Mouse (Mus musculus): Measurements from ENCODE around the gene Gm45234.
"Not testable (repeated sequence)": the region's sequence is repeated elsewhere in the genome, so short reads cannot be mapped to it uniquely, and the experiment has no call there.

The Gm45234 gene

DNA sequence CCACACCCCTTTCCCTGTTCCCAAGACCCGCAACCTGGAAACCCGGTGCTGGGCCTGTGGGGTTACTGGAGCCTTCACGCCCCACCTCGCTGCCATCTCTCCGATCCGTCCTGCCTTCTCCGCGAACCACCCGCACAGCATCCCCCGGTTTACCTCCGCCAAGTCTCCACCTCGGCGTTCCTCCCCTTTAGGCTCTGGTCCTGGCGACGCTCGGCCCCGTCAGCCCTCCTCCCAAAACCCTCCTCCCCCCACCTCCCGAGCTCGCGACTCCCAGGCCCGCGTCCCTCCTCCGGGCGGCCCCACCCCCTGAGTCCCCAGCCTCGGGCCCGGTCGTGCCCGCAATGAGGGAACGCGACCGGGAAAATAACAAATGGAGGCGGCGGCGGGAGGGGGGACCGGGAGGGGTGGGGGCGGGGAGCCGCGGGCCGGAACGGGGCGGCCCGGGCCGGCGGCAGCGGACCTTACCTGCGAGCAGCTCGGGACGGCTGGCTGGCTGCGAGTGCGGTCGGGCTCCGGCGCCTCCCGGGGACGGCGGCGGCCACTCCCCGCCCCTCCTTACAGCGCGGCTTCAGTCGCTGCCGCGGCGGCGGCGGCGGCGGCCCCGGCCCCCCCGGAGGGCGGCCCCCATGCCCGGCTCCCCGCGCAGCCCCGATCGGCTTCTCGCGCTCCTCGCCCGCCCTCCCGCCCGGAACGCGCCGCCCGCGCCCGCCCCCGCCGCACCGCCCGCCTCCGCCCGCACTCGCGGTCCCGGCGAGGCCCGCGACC is at the start of gene Gm45234, which contains the start of gene Atn1:
Gm45234 (minus strand) TSS at position 191 of the 765 bp plus-strand sequence.
Atn1 (minus strand) TSS at position 694 of the 765 bp plus-strand sequence.
- DNase-seq (ENCODE audit: low spot score), result peak; percentile 72

DNA sequence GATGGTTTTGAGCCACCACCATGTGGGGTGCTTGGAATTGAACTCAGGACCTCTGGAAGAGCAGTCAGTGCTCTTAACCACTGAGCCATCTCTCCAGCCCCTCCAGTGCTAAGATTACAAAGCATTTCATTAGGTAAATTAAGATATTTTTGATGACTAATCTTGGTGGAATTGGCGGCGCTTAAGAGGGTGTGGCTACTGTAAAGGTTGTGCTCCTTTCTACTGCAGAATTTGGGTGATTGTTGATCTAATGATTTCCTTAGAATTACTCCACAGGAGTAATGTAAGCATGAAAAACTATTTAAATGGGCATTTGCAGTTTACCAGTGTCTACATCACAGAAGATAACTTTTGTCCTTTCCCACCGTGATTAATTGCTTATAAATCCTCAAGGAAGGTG is 48.5 kb upstream of the Gm45234 start:
- DNase-seq (ENCODE audit: low spot score), result no peak

DNA sequence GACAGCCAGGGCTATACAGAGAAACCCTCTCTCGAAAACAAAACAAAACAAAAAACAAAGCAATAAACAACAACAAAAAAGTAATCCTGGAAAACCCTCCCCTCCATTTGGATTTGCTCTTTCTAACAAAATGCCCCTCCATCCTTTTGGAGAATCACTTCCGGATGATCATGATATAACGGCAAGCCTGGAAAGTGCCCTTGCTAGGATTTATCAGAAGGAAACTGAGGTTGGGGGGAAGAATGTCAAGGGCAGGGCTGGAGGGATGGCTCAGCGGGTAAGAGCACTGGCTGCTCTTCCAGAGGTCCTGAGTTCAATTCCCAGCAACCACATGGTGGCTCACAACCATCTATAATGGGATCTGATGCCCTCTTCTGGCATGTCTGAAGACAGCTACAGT is 47.9 kb upstream of the Gm45234 start:
- not testable (repeated sequence) for DNase-seq (ENCODE audit: low spot score)

DNA sequence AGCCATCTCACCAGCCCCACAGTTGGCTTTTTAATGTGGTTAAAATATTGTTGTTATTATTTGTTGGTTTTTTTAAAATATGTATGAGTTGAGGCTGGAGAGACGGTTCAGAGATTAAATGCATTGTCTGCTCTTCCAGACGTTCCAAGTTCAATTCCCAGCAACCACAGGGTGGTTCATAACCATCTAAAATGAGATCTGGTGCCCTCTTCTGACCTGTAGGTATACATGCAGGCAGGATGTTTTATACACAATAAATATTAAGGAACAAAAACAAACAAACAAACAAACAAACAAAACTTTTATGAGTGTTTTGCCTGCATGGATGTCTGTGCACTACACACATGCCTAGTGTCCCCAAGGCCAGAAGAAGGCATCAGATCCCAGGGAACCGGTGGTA is 47.2 kb upstream of the Gm45234 start:
- no peak for DNase-seq (ENCODE audit: low spot score)

DNA sequence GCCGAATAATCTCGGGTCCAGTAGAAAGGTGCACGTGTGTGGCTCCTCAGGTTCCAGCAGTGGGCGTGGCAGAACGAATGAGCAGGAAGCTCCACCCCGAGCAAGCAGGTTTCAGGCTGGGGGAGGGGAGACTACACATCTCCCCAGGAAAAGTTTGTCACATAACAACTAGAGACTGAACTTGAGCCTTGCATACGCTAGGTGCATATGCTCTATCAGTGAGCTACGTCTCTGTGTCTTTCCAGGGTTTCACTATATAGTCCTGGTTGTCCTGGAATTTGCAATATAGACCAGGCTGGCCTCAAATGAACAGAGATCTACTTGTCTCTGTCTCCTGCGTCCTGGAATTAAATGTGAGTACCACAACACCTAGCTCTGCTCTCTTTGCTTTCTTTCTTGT is 46.6 kb upstream of the Gm45234 start:
- not testable (repeated sequence) for DNase-seq (ENCODE audit: low spot score)

DNA sequence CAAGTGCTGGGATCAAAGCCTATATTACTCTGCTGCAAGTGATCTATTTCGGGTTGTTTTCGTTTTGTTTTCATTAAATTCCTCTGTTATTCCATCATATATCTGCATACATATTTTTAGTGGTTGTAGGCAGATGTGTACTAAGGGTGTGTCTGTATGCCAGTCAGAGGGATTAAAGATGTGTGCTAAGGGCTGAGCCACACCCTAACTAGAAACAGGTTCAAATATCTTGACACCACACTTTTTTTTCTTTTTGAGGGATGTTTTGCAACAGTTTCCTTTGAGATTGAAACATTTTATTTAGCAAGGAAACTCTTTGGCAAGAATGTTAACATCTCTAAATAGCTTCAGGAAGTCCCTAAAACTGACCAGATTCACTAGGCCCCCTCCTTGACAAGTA is 40.4 kb upstream of the Gm45234 start:
- DNase-seq (ENCODE audit: low spot score), result no peak

DNA sequence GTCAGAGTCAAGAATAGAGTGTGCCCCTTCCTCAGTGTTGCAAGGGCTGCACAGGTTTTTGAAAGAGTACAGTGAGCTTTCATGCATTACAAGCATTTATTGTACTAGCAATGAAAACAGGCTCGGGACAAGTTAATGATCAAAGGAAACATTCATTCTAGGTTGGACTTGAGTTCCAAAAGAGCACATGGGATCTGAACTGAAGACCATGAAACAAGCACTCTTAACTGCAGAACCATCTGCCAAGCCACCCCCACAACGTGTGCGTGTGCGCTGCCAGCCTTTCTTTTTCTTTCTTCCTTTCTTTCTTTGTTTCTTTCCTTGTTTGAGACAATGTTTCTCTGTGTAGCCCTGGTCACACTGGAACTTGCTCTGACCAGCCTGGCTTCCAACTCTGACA is 40.0 kb upstream of the Gm45234 start:
- no peak for DNase-seq (ENCODE audit: low spot score)

DNA sequence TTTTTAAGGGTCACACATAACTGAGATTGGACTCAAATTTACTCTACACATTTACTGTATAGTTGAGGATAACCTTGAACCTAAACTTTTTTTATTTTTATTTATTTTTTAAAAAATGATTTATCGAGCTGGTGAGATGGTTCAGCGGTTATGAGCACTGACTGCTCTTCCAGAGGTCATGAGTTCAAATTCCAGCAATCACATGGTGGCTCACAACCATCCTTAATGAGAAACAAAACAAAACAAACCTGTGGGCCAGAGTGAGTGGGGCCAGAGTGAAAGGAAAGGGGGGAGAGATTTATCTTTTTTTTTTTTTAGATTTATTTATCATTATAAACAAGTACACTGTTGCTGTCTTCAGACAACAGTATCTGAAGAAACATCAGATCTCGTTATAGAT is 36.1 kb upstream of the Gm45234 start:
- DNase-seq (ENCODE audit: low spot score), result no peak

DNA sequence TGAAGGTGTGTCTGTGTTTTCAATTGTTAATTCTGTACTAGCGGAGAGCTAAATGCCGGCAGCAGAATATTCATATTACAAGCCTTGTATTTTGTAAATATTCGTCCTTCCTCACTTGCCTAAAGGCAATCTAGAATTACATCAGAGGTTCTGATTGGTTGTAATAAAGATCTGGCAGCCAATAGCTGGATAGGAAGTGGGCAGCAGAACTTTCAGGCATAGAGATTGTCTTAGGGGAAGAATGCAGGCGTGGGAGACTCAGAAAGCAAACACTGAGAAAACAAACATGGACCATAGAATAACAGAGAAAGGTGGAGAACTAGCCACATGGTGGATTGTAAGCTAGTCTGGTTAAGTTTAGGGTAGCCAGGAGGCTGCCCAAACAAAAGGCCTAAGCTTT is 34.3 kb upstream of the Gm45234 start:
- no peak for DNase-seq (ENCODE audit: low spot score)

DNA sequence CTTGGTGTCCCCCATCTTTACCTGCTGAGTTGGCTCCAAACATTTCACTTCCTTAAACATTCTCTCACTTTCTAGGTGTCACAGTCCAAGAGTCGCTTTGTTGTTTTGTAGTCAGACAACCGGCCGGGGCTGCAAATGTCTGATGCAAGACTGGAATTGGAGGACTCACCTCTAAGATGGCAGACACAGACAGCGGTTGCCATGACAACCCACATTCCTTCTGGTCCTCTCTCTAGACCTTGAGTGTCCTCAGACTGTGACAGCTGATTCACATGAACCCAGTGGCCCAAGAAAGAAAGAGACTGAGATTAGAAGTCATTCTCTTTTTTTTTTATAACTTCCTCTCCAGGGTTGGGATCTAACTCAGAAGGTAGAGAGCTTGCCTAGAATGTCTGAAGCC is 33.7 kb upstream of the Gm45234 start:
- no peak for DNase-seq (ENCODE audit: low spot score)

DNA sequence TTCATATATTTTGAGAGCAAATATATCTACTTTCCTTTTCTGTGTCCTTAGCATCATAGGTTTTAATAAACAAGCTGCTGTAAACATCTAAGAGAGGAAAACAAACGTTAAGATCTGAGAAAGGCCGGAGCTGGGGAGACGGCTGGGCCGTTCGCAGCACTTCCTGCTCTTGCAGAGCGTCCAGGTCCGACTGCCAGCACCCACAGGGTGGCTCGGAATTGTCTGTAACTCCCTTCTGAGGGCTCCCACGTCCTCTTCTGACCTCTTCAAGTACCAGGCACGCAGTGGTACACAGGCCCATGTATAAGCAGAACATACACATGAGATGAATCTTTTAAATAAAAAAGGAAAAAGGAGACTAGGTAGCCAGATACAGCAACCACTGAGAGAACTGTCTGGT is 31.9 kb upstream of the Gm45234 start:
- no peak for DNase-seq (ENCODE audit: low spot score)

DNA sequence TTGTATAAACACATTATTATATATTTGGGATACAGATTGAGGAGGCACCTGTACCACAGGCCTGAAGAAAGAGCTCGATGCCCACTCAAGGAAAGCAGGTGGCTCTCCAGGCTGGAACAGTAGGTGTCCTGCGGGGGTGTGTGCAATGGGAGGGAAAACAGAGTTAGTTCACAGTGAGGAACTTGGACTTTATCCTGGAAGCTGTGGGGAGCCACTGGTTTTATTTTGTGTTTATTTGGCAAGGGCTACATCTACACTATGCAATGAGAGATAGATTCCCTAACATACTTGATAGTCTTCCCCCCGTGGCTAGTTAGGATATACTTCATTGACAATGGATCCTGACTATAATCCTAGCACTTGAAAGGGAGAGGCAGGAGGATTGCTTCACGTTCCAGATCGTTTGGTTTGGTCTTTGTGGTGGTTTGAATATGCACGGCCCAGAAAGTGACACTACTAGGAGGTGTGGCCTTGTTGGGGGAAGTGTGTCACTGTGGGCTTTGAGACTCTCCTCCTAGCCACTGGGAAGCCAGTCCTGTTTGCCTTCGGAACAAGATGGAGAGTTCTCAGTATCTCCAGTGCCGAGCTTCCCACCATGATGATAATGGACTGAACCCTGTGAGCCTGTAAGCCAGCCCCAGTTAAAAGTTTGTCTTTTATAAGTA is 31.1 kb upstream of the Gm45234 start:
- DNase-seq (ENCODE audit: low spot score), result no peak

DNA sequence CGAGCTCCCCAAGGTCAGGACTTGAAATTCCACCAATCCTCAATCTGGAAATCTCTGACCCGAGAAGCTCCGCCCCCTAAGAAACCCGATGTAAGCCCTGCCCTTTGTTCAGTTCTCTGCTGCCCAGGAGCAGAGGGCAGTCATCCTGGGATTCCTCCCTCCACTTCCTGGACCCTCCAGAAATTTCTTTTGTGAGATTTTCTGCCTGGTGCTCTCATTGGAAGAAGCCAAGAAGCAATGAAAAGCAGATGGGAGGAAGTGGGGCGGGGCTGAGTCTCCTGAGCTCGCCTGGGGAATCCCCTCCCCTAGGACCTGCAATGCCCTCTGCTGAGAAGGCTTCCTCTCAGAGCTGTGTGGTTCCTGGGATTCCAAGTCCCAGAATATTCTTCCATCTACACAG is 26.6 kb upstream of the Gm45234 start:
- no peak for DNase-seq (ENCODE audit: low spot score)

DNA sequence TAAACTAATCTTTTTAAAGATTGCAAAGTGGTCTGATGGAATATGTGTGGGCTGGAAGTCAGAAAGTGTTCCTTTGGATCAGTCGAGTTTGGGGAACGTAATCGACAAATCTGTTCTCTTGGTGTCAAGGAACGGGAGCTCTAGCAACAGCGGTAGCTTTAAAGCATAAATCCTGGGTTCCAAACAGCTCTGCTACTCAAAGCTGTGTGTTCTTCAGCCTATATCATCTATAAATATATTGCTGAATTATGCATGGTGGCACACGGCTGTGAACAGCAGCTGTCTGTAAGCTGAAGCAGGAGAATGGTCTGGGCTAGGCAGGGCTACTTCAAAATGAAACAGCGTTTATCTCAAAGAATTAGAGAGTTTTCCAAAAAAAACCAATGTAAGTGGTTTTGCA is 25.1 kb upstream of the Gm45234 start:
- DNase-seq (ENCODE audit: low spot score), result no peak

DNA sequence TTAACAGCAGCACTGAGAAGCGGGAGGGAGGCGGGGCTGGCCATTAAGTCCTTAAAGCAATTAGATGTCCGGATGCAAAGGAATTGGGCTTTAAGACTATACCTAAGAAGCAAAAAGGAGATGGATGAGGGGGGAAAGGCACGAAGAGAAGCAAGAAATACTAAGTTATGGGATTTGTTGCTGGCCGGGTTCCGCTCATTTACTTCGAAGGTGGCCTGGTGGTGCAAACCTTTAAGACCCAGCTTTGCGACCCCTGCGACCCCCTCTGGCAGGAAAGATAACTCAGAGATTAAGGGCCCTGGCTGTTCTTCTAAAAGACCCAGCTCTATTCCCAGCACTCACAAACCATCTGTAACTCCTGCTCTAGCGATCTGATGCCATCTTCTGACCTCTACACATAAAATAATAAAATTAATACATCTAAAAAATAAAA is 24.2 kb upstream of the Gm45234 start:
- DNase-seq (ENCODE audit: low spot score), result no peak

DNA sequence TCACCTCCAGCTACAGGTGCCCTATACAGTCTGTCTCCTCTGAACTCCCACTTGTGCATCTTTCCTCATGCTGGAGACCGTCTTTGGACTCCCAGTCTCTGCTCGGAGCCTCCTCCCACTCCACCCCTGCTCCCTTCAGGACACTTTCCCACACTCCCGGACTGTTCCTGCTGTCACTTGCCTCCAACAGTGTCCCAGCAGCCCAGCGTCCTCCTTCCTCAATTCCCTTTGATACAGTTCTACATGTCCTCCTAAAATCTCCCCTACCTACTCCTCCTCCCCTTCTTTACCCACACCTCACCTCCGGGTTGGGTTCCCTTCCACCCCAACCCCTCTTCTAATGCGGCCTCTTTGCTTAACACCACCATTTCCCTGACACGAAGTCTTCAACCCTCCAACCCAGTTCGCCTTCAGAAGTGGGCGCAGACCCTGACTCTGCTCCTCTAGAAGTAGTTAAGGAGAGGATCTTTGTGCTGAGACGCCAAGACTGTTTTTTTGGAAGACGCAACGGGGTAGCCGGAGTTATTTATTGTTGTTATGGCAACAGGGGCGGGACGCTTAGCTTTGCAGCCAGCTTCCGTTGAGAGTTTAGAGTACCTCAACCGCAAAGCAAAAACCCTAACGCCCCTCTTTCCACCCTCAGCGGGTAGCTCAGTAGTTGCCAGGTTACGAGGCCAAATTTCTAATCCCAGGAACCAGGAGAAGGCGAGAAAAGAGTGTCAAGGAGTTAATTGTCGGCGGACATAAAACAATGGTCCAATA is 23.6 kb upstream of the Gm45234 start, which contains the start of gene Lrrc23:
Lrrc23 (minus strand) TSS at position 506 of the 762 bp plus-strand sequence.
- no peak for DNase-seq (ENCODE audit: low spot score)

DNA sequence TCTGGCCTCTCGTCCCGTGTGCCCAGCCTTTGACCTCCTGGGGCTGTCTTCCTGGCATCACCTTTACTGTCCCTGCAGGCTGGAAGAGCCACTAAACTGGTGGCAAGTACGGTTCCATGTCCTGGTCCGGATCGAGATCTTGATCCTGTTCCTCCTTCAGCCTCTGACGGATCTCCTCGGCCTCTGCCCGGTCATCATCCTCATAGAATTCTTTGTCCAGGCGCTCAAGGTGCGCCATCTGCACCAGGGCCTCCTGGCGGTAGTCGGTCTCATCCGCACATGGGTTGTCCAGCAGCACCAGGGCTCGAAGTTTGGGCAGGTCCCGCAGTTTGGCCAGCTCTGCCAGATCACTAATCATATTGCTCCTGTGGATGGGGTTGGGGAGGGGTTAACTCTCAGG is 14.7 kb upstream of the Gm45234 start:
- no peak for DNase-seq (ENCODE audit: low spot score)

DNA sequence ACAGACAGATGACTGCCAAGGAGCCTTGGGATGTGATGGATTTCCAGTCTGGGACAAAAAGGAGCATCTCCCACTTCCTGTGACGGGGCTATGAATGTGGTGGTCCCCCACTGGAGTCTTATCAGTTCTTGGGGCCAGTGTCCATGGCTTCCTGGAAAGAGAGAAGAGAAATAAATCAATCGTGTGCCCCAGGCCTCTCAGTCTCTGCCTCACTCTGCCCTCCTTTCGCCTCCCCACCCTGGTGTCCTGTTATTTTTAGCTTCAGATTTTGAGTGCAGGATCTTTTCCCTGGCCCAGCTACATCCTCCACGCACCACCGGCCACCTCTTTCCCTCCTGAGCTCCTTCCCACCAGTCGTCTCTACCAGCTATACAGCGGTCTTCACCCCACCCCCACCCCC is 14.2 kb upstream of the Gm45234 start:
- DNase-seq (ENCODE audit: low spot score), result no peak

DNA sequence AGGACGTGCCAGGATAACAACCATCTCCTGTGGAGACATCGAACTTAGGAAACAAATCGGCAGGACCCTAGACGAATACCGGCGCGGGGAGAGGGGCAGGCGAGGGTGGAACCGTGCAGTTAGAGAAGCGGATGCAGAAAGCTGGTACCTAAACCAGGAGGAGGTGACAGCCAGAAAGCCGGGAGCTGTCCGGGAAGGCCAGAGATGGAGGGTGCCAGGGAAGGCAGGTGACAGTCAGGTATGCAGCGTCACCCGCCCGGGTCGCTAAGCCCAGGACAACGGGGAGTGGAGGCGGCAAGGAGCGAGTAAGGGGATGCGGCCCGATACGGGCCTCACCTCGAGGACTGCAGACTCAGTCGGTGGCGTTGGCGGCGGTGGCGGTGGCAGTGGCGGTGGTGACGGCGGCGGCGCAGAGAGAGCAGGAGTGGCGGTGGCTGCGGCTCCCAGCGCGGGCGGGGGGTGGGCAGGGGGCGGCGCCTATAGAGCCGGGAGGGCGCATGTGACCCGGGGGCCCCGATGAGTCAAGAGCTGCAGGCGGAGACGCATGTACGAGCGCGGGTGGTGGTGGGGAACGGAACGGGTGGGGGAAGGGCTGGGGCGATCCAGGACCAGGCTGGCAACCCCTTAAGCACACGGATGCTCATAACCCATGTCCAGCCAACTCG is 13.4 kb upstream of the Gm45234 start, which contains the start of gene Eno2:
Eno2 (minus strand) TSS at position 573 of the 665 bp plus-strand sequence.
- no peak for DNase-seq (ENCODE audit: low spot score)

DNA sequence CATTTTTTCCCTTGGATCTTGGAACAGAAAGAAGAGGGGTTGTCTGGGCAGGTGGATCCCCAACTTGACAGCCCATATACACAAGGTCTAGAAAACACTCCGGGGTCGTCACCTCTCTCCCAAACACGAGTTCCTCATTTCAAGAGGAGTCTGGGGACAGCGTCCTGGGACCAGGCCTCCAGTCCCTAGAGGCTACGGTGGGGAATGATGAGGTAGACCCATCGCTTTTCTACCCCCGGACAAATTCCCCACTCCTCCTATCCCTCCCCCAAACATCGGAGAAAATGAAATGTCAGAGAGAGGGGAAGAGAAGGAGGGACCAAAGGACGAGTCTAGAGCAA is 12.9 kb upstream of the Gm45234 start:
- no peak for DNase-seq (ENCODE audit: low spot score)

DNA sequence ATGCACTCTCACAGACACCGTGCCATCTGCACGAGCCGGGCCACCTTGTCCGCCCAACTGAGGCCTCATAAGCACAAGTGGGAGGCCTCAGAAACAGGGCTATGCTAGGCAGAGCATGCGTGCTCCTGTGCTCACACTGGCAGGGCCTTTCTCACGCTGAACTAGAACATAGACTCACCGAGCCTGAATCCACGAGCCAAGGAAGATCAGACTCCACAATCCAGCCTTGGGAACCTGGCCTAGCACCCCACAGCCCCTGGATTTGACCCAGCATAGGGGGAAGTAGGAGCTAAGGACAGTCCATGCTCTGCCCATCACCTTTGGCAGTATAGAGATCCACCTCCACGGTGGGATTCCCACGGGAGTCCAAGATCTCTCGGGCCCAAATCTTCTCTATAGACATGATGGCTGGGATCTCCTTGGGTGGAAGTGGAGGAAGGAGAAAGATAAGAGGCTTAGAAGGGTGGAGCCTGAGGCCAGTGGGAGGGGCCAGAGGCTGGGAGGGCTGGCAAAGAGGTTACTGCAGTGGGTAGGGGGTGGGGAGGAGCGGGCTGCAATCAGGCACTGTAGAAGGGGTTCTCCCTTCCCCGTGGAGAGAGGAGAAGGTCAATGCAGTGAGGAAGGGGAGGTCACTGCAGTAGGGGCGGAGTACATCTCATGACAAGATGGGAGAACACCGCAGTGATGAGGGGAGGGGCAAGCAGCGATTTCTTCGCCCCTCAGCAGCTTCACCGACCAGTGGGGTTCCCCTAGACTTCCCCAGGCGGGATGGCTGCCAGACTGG is 12.3 kb upstream of the Gm45234 start:
- DNase-seq (ENCODE audit: low spot score), result no peak

DNA sequence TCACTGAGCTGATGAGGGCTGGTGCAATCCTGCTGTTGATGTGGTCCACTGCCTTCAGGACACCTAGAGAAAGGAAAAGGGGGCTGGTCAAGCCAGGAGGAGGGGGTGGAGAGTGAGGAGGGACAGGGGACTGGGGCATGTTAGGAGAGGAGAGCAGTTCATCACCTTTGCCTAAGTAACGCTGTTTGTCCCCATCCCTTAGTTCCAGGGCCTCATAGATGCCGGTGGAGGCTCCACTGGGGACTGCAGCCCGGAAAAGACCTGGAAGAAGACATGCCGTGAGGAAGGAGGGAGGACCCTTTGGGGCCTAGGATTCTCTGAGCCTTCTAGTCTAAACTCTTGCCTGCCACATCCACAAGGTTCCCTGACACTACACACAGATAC is 11.7 kb upstream of the Gm45234 start:
- DNase-seq (ENCODE audit: low spot score), result no peak

All from ovary, adult 18-20 months (tissue).